Comparison of ENCODE assay signal across 1 mouse cellular context in the genomic region with DNA sequence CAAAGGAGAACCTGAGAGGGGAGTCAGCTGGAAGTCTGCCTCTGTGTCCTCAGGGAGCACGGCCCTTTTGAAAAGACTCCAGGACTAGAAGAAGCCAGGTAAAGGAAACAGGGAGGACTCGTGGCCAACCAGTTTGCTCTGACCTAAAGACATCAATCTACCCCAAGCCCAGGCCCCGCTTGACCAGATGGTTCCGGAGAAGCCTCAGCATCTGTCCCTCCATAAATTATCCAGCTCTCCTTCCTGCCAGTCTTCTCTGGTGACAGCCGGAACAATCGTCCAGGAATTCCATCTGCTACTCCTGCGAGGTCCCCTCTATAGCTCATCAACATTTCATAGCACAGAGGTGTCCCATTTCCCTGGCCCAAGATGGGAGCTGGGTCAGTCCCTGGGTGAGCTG.
TF ChIP-seq lines count a peak whose summit lies in the region.

No protein-coding gene starts in this region.

TF ChIP-seq in myocyte, 11 proteins besides CTCF, POLR2A, EP300 and RAD21:
- TF ChIP-seq MYOG (IDR thresholded peaks at IDR 0.05; ENCODE audit: control insufficient read depth in 1 of 3, insufficient read depth in 1 of 3, insufficient read length in 2 of 3, low read depth in 2 of 3) = peak in 2 of 3 experiments; percentile 60 to 75
- TF ChIP-seq POLR2AphosphoS2 (IDR thresholded peaks at IDR 0.05; ENCODE audit: insufficient read length, low read depth) = no peak
- TF ChIP-seq CEBPB (IDR thresholded peaks at IDR 0.05; ENCODE audit: insufficient read depth, poor library complexity, severe bottlenecking) = no peak
- peak; percentile 6 for TF ChIP-seq TCF12 (IDR thresholded peaks at IDR 0.05; ENCODE audit: insufficient read depth, poor library complexity, severe bottlenecking)
- TF ChIP-seq MYOD1 (IDR thresholded peaks at IDR 0.05; ENCODE audit: control insufficient read depth in 1 of 3, insufficient read length in 2 of 3, low read depth in 2 of 3) = peak; percentile 72 to 94 (median 85)
